Mouse (Mus musculus) erythroid progenitor cell, adult 5-6 weeks (primary cell): Measurements from ENCODE around the gene Vstm2a. TPM values are rescaled to one million over a fixed set of nuclear protein-coding genes. Genes with fewer than 3 reads are reported as not detected.

Source experiments
- ATAC-seq: replicated peaks from 2 replicates; pipeline ENCODE4 v1.8.0; 2016; ENCODE audit warnings: moderate number of reproducible peaks, mild to moderate bottlenecking, moderate TSS enrichment, inconsistent platforms; ENCODE audit not compliant: poor library complexity, low FRiP score, severe bottlenecking
- total RNA-seq, 2 experiments: library from RNA; stranded (forward) in 1 of 2; stranded (reverse) in 1 of 2; fragments of 150-400 nt in 1 of 2; fragments of 186-747, 209-891 nt in 1 of 2; gene quantifications; 2 replicates each; pipeline versions ENCODE4 v1.2.3 to v1.2.4; 2015 to 2017; ENCODE audit warnings: low replicate concordance in 2 of 2

Gene Vstm2a
- total RNA-seq, 2 experiments from 2014 or later, result not detected

- no peak for ATAC-seq
These were observed 155.6 kb downstream of the Vstm2a start for GRCm38 (mm10) chr11:16413077-16413644.

GRCm38 (mm10) chr11:16439548-16440251 lies 182.2 kb downstream of the Vstm2a start:
- no peak for ATAC-seq
